Mouse (Mus musculus) lung, adult 18-20 months (tissue): ENCODE measurements at regions not wholly inside any gene's neighbourhood (a gene's known extent, or its start where the extent isn't known, plus 50 kb on each side); places are given as distances from the start of the nearest gene placed in this dataset.
A peak's percentile ranks its signal among the peaks of the same experiment; 100 is the strongest.

Experiments
- DNase-seq, 2 experiments: peaks; one replicate each; pipeline ENCODE4 v3.0.0; 2022; ENCODE audit warnings: mixed read lengths in 2 of 2

DNA sequence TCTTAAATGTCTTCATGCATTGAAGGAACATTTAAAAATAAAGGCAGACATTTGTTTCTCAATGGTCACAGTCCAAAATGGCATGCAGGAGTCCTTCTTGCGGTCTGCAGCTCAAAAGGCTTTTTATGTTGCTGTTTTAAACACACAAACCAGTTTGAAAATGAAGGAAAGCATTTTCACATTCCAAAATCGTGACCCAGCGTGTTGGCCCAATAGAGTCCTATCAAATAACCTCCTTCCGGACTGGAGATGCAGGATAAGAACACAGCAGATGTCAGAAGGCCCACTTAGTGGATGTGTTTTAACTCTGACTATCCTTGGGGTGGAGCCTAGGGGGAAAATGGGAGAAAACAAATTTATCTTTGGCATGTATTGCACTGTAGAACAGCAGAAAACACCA, 263.4 kb upstream of the Pik3r1 start:
- no peak for DNase-seq

DNA sequence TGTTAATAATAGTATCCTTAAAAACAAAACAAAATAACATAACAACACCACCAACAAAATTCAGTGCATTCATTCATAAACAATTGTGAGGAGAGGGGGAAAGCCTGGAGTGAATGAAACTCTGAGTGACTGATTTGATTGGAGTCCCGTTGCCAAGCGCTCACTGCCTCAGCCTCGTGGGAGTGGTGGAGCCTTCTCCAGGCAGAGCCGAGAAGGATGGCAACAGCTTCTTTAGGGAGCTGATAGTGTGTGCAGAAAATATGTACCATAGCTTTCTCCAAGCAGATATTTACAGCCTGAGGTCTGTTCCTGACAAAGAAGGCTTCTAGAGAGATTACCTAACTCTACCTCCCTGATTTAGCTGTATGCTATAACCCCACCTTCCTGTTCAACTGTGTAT, 266.5 kb upstream of the Pik3r1 start:
- no peak for DNase-seq

DNA sequence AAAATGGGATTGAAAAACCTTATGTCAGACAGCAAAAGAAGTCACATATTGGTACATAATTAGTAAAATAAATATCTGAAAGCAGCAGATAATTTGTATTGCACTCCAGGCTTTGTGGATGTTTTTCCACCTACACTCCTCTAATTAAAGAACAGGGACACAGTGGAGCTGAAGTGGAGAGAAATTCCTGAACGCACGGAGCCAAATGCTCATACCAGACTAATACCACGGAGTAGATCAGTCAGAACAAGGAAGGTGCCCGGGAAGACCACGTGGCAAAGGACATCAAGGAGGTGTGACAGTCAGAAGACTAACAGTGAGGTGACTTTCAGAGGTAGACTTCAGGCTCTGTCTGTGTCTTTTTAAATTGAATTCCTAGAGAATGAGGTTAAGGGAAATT, 268.0 kb upstream of the Pik3r1 start:
- DNase-seq = no peak

DNA sequence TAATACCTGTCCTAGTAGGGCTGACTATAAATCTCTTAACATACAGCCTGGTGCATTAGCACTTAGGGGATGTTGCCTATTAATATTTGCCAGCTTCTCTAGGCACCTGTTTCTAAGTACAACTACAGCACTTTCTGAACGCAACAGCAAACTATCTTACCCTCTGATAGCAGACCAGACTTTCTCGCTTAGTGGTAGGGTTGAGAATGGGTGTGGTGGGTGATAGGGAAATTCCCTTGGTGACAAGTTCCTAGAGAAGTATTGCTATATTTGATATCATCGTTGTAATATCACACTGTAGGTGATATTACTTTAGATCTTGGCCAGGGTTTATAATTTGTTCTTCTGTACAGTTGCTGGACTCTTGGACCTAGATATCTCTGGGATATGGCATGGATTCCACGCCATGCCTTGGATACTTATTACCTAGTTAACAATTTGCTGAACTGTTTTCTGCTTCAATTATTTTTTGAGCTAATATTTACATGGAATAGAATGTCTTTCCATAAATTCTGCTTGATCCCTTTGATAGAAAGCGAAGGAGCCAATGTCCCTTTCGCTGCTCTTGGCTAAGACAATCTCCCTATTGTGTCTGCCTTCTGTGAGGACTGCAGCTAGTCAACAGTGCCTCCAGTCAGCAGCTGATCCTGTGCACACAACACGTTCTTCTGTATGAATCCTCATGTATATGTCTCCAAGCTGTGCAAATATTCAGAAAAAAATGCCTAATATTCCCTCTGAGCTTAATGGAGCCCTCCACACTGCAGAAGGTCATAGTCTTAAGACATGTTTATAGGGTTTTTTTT, 269.0 kb upstream of the Pik3r1 start:
- DNase-seq = no peak

DNA sequence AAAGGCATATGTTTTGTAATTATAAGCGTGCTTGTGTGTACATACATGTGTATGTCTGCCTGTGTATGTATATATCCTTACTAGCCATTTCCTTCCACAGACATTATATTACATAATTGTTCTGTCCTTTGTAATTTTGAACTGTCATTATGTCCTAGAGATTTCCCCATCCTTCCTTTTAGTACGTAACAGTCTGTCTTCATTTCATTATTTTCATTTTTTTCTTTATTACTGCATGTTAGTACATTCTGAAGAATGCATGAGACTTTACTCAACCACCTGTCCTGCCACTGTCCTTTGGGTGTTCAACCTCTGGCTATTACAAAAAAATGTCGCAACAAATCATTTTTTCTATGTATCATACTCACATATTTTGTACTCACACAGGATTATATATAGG, 292.2 kb upstream of the Pik3r1 start:
- DNase-seq = no peak

DNA sequence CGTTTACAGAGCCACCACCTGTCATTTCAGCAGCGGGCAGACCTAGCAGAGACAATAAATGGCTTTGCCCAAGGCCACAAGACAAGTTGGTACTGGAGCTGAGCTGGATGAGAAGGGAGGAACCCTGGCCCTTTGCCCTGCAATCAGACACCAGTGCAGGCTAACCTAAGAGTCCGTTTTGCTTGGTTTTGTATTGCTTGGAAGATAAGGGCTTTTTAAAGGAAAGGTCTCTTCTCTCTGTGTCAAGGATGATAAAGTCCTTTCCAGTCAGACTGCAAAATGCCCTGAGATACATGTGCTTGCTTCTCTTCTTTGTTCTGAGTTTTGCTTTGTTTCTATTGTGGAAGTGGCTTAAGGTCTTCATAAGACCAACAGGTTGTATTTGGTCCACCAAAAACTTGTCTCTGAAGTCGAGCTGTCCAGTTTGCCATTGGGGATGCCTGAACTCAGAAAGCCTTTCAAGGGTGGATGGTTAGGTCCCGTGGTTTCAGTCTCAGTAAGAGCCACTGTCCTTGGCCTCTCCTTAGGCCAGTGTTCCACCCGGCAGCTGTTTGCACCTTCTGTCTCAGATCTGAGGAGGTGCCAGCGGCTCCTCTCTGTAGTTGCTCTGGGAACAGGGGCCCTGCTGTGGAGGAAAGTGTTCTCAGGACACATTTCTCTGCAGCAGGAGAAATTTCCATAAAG, 296.7 kb upstream of the Pik3r1 start:
- DNase-seq = no peak

DNA sequence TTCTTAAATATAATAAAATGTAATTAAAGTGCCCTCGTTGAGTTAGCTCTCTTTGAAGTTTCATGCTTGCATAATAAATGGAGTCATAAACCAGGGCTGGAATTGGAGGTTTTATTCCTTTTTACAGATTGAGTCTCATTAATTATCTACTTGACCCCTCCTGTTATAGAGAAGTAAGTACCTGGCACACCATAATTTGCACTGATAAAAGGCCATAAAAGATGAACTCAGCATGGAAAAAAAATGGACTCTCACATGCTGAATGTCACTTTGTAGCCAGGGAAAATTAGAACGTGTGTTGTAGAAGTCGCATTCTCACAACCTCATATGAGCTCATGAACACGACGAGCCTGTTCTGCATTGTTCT, 297.2 kb upstream of the Pik3r1 start:
- DNase-seq = no peak

DNA sequence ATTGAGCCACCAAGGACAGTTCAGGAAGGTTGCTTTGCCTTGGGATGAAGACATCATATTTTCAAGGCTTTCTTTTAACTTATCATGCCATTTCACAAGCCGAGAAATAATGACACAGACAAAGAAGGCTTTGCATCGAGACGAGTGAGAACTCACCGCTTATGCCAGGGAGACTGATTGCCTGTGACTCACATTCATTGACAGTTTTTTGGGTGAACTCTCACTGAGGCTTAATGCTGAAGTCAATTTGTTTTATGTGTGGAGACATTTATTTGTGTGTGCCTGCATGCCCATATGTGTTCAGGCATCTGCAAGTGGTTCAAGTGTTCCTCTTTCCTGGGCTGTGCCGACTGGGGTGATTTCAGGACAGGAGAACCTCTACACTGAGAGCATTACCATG, 297.8 kb upstream of the Pik3r1 start:
- peak in 1 of 2 experiments; percentile 18 for DNase-seq

DNA sequence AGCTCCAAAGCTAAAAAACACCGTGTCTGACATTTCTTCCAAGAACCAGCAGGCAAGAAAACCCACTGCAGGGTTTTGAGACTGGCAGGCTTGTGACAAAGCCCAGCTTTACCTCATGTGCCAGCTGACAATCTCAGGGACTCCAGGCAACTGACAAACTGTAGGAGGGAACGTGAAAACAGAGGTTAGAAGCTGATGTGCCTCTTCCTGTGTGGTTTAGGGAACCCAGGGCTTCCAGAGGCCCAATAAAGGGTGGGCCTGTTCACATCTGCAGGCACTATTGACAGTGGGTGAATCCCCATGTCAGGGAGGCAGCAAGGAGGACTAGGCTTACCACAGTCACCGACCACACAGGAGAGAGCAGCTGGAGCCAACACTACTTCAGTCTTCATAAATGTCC, 302.7 kb upstream of the Pik3r1 start:
- no peak for DNase-seq

DNA sequence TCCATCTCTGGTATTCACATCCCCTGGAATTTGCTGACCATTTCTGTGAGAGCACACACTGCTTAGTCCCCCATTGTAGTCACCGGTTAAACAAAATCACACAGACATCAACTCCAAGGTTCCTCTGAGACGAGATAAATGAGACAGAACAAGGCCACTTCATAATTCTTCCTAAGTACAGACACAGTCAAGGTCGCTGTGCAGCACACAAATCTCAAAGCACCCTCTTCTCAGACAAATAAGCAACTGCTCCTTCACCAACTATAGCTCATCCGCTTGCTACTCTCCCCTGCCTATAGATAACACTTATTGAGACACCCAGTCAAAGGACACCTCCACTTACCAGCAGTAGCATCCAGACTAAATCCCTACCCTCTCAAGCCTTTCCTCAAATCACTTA, 304.3 kb upstream of the Pik3r1 start:
- no peak for DNase-seq

DNA sequence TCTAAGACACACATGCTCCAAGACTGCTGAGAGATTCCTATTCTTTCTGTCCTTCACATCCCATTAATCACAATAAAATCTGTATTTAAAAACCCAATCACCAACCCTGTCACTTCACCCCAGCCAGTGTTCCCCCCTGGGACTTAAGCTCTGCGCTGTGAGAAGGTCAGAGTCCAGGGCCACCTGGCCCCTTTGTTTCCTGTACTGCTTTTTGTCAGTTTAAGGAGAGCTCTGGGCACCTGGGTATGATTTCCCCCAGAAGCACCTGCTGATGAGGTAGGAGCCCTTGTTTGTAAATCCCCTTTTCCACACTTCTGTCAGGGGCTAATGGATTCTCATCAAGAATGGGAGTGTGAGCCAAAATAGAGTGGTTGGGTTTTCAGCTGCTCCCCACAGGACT, 319.7 kb upstream of the Pik3r1 start:
- no peak for DNase-seq

DNA sequence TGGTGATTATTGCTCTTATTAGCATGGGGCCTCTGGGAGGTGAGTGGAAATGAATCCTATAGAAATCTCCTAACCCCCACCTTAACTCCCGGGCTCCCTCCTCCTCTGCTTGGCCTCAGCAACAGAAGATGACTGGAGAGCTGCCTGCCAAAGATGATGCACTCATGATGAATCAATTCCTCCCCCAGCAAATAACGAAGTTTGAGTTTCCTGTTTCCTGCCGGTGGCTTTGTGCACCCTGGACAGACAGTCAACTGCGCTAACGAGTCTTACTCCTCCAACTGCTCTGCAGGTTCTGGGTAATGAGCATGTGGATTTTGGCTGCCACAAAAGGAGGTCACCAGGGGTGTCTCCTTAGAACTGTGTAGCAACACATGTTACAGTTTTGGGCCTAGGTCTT, 321.5 kb upstream of the Pik3r1 start:
- DNase-seq = no peak

DNA sequence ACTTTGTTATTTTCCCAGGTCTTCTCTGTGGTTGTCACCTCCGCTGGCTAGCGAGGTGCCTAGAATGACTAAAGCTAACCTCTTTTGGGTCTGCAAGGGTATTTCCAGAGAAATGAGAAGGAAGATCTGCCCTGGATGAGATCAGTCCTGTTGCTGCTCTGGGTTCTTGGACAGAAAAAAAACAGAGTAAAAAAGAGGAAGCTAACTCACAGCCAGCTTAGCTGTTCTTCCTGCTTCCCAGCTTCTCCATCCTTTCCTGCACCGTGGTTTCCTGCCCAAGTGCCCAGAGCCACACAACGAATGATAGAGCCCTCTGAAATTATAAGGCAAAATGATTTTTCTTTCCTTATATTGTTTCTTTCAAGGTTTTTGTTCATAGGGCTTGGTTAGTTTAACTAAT, 326.2 kb upstream of the Pik3r1 start:
- no peak for DNase-seq

DNA sequence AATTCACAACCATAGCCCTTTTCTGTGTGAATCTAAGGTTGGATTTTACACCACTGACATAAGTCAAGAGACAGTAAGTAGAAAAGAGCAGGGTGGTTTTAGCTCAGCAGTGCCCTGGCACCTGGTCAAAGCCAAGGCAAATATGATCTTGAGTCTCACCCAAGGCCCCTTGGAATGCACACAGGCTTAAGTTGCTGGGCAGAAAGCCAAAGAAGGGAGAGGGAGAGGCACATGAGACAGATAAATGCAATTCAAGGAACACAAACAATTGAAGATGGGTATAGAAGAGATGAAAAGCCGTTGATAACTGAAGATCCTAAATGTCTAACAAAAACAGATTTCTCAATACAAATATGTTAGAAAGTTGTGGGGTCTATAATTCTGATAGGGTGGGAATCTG, 335.1 kb upstream of the Pik3r1 start:
- peak; percentile 21 to 59 for DNase-seq

DNA sequence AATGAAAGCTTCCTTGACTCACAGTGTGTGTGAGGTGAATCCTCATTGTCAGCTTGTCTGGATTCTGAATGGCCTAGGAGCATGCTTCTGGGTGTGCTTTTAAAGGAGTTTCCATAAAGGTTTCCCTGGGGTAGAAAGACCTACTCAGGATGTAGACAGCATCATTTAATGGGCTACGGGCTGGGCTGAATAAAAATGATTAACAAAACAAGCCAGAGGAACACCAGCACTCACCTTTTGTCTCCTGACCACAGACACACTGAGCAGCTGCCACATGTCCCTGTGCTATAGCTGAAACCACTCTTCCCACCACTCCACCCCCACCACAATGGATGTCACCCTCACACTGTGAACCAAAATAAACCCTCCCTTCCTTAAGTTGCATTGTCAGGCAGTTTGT, 338.2 kb upstream of the Pik3r1 start:
- no peak for DNase-seq

DNA sequence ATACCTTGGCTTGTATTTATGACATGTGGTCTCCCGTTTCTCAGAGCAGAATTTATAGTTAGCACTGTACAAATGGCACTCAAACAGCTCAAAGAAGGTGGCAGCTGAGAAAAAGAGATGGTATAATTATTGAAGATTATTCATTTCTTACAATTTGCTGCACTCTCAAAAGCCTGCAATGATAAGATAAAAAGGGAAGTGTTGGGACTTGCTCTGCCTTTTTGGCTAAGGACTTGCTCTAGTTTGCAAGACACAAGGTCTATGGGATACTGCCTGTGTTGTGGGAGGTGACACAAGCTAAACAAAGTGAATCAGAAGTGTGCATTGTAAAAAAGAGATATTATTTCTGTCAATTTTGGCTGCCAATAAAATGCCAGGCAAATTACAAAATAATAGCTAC, 340.2 kb upstream of the Pik3r1 start:
- DNase-seq = no peak

DNA sequence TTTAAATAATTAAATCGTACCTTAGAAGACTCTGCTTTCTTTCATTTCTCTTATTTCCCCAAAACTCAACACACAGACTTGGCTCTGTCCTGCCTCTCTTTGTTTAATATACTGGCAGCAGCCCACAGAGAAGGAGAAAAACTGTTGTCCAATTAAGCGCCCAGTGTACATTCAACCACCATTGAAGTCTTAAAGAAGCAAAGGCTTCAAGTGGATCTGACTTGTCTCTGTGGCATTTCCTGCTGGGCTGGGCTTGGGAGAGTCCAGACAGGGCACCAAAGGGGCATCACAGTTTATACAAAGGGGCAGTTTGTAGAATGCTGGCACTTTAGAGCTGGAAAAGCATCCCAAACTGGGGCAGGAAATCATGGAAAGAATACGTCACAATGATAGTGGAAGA, 340.9 kb upstream of the Pik3r1 start:
- DNase-seq = no peak

DNA sequence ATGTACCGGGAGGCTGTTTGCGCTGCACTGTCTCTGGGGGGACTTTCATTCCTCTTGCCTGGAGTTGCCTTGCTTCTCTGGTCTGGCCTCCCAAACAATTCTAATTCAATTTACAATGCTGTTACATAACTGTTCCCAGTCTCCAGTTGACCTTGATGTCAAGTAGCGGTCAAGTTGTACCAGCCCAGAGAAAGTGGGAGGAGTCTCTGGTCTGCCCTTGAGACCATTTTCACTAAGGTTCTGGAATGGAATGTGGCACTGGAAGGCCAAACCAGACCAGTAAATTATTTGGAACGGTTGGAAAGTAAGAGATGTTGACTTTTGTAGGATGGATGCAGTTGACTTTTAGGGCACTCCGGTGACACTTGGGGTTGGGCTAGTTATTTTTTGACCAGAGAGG, 345.9 kb upstream of the Pik3r1 start:
- DNase-seq = peak; percentile 73 to 85

DNA sequence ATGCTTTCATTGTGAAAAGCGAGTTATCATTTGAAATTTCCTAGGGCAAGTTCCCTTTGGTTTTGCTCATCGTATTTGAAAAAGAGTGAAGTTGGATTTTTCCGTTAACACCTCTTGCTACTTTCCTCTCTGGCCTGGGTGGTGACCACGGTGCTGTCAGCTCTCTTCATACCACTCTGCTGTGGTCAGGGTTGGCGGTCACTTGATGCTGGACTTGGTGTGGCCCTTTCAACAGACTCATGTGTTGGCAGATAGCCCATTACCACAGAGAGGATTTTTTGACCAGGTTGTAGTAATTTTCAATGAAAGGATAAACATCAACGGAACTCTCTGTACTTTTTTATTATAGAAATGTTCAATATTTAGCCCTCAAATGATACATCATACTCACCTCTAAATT, 354.3 kb upstream of the Pik3r1 start:
- DNase-seq = peak; percentile 13 to 32

DNA sequence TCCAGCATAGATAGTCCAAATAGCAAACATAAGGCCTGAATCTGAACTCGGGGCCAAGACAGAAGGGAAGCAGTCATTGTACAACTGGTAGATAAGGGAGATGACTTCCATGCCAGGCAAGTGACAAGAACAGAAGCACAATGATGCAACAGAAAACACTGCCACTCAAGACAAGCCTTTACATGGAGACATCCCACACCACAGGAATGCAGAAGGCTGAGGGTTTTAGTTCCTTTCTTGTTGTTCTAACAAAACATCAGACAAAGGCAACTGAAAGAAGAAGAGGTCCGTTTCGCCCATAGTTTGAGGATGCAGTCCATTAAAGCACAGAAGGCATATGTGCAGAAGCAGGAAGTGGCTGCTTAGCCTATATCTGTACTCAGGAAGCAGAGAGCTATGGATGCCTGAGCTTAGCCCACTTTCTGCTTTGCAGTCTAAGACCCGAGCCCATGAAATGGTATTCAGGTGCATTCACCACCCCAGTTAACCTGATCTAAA, 360.0 kb upstream of the Pik3r1 start:
- DNase-seq = no peak

DNA sequence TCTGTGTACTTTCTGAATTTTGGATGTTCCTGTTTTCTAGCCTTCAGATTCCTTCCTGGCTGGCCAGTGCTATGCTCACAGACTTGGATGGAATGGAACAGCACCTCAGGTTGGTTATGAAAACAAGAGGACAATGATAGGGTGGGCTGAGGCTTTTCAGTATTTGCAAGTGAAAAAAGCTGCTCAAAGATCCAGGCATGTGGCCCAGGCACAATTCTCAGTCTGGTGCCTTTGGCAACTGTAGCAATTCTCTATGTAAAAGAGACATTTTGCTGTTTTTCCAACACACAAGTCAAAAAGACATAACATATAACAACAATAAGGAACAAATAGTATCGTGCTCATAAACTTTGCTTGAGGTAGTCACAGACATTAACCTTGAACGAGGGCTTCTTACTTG, 363.4 kb upstream of the Pik3r1 start:
- DNase-seq = no peak

DNA sequence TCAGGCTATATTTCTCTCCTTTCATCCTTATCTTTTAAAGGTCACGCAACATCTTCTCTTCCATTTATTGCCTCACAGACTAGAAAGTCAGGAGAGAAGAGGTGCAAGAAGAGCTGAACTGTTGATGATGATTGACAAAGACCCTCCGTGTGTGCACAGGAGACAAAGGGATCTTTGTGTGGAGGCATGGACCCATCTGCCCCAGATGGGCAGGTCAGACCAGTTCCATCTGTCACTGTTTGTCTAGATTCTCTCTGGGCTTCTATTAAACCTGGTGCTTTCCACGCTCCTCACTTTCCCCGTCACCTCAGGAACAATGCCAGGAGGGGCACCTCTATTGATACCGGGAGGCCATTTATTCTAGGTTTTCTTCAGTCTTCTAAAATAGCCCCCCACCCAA, 364.1 kb upstream of the Pik3r1 start:
- no peak for DNase-seq

DNA sequence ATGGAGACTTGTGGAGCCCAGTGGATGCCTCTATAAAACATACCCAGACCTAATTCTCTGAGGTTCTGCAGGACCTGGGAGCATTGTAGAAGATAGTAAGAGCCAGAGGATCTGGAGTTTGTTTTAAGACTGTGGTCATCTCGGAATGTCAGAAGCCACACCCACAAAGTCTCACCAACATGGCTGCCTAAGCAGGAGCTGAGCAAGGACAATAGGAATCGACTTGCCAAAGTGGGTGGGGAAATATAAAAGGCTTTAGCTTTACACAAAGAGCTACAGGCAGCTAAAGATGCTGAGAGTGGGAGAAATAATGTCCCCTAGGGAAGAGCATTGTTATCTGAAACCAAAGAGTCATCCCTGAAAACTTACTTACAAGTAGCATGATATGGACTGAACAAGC, 364.7 kb upstream of the Pik3r1 start:
- no peak for DNase-seq

DNA sequence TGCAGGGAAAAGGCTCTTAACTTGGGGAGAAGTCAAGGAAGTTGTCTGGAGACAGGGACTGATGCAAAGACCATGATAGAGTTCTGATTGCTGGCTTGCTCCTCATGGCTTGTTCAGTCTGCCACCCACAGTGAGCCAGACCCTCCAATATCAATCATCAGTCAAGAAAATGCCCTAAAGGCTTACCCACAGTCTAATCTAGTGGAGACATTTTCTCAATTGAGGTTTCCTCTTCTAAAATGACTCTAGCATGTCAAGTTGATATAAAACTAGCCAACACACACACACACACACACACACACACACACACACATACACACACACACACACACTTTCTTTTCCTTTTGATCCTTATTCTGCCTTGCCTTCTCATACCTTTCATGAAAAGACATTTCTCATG, 367.2 kb upstream of the Pik3r1 start:
- no peak for DNase-seq

DNA sequence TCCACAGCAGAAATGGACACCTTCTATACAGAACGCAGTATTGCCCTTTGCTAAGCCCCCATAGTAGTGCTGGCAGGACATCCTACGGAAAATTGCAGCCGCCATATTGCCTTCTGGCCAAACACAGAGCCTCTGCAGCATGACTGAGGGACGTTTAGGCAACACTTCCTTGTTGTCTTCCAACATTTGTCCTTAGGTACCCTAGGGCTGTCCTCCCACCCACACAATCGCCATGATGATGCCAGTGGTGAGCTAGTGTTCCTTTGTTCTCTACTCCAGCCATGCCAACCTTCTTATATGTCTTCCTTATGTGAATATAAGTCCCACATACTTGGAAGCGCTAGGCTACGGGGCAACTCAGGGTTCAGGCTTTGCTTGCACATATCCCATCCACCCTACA, 375.0 kb upstream of the Pik3r1 start:
- DNase-seq = no peak
